Mouse (Mus musculus) adrenal gland, adult (tissue): ENCODE measurements around the gene Mrpl20.
"Not testable (repeated sequence)": the region's sequence is repeated elsewhere in the genome, so short reads cannot be mapped to it uniquely, and the experiment has no call there.

Experiments used
- DNase-seq, 2 experiments: peaks; one replicate each; pipeline ENCODE4 v3.0.0; 2022 to 2023; ENCODE audit warnings: low spot score in 1 of 2; ENCODE audit not compliant: inconsistent age in 2 of 2

Gene Mrpl20

GRCm38 (mm10) chr4:155780895-155781294, 21.8 kb upstream of the Mrpl20 start:
- DNase-seq: peak; percentile 52 to 73

DNA sequence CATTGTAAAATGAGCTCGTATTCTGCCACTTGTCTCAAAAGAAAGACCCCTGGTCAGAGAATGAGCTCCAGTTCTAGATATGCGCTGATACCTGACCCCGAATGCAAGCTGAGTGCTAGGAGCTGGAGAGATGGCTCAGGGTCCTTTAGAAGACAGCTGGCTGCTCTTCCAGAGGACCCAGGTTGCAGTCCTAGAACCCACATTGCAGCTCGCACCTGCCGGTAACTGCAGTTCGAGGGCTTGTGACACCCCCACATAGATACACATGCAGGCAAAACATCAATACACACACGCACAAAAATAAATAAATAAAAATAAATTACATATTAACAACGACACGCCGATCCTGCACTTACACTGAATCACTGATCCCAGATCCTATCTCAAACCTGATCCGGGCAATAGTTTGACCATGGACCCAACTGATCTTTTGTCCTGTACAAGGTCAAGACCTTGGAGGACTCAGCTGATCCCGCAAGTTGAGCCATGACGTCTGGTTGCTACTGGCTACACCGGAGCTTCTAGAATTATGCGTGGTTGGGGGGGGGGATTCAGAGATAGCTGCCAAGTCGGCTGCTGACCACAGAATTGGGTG, 19.1 kb upstream of the Mrpl20 start:
- no peak for DNase-seq

- DNase-seq: peak; percentile 84 to 94
Observed at GRCm38 (mm10) chr4:155784081-155784701, 18.5 kb upstream of the Mrpl20 start.

DNA sequence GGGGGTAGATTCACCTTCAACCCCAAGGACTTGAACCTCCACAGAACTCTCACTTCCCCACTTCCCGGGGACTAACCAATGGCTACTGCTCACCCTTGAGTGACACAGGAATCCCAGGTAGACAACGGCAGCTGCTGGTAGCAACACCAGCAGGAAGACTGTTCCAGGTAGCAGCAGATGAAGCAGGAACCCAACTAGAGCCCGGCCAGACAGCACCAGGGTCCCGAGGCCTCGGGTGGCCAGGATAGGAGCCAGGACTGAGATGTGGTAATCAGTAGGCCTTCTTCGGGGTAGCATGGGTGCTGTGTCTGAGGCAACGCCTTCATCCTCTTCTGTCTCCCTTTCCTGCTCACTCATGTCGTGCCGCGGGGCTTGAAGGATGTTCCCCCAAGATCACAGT, 17.4 kb upstream of the Mrpl20 start:
- no peak for DNase-seq

DNA sequence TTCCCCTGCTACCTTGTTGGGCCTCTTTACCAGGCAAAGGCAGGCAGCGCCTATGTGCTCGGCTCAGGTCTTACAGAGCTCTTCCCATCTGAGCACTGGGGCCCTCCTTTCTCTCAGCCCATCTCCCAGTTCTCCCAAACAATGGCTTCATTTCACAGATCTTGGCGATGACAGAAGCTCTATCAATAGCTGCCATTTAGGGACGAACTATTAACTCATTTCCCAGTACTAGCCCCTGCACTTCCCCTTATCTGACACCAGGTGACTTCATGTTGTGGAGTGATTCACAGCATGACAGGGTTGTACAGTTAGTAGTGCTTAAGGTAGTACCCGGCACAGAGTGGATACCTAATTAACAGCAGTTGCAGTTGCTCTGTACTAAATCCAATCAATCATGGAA, 16.9 kb upstream of the Mrpl20 start, which contains the start of gene Tmem88b:
Gene Tmem88b (minus strand): TSS at position 56 of the 400 bp plus-strand sequence.
- peak in 1 of 2 experiments; percentile 25 for DNase-seq

GRCm38 (mm10) chr4:155788300-155788699, 14.4 kb upstream of the Mrpl20 start:
- DNase-seq: no peak

DNA sequence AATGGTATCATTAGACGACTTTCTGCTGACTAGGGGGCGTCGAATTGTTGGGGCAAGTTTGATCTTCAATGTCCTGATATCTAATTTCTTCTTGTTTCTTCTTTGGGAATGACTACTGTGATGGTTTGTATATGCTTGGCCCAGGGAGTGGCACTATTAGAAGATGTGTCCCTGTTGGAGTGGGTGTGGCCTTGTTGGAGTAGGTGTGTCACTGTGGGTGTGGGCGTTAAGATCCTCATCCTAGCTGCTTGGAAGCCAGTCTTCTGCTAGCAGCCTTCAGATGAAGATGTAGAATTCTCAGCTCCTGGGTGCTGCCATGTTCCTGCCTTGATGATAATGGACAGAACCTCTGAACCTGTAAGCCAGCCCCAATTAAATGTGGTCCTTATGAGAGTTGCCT, 13.8 kb upstream of the Mrpl20 start:
- not testable (repeated sequence) for DNase-seq

GRCm38 (mm10) chr4:155790021-155790489, 12.6 kb upstream of the Mrpl20 start, which contains the start of gene Ankrd65:
Gene Ankrd65, plus strand, starts transcription at chr4:155790439.
- no peak for DNase-seq

- no peak for DNase-seq
Observed at GRCm38 (mm10) chr4:155790650-155791161, 12.0 kb upstream of the Mrpl20 start.

DNA sequence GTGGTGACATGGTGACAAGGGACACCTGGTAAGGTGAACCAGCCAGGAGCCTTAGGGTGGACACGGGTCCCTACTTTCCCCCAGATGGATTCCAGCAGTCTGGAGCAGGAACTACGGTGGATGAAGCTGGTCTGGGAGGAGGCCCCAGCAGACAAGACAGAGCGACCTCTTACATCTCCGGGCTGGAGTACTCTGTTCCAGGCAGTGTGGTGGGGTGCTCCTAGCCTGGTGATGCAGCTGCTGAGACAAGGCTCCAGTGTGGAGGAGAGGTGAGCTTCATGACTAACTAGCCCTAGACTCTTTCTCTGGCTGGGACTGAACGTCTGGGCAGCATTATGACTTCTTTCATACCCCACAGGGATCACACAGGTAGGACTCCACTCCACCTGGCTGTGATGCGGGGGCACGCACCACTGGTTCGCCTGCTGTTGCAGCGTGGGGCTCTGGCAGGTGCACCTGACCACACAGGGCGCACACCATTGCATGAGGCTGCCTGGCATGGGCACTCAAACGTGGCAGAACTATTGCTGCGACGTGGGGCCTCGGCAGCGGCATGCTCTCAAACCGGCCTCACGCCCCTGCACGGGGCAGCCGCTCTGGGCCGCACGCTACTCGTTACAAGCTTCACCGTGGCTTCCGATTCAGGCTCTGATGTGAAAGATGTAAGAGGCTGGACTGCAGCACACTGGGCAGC, 11.3 kb upstream of the Mrpl20 start:
- peak in 1 of 2 experiments; percentile 21 for DNase-seq

DNA sequence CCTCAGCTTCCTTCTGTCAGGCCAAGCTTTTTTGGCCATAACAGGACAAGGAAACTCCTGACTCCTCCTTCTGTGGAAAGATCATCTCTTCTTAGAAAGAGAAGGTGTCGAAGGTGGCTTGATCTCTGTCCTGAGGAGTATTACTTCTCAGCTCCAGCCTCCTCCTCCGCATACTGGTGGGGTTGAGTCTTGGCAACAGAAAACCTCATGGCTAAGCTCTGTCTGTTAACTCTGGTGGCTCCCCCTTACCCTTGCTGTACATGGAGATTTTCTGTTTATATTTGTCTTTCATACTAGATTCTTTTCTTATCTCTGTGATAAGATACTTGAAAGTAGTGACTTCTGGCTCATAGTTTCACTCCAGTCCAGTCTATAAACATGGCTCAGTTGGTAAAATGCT, 8.9 kb upstream of the Mrpl20 start:
- DNase-seq: no peak

- DNase-seq: peak in 1 of 2 experiments; percentile 18
Observed at GRCm38 (mm10) chr4:155802075-155802474, 603 bp upstream of the Mrpl20 start.

- DNase-seq: peak; percentile 95 to 98
Observed at GRCm38 (mm10) chr4:155803340-155804041, 813 bp downstream of the Mrpl20 start.

- no peak for DNase-seq
Observed at GRCm38 (mm10) chr4:155807841-155808240, 5.2 kb downstream of the Mrpl20 start.

DNA sequence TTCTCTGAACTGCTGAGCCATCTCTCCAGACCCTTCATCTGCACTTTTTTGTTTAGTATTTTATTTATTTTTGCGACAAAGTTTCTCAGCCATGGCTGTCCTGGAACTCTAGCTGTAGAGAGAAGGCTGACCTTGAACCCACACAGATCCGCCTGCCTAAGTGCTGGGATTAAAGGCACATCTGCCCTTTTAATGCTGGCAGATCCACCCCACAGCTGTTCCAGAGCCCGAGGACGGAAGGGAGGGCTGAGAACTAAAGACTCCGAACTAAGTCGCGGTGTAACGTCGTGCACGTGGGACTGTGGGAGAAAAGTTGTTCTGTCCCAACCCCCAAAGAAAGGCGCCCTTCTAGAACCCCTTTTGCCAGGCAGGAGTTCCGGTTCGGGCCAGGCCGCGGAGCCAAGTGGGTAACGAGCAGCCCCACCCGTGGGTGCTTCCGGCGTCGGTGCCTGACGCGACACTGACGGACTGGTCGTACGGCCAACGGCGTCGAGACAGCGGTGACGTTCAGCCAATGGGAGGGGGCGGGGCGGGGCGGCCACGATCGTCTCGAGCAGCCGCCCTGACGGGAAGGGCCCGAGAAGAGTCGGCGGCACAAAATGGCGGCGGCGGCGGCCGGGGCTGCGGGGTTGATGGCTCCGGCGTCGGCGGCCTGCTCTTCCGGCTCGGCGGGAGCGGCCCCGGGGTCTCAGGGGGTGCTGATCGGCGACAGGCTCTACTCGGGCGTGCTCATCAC, 9.4 kb downstream of the Mrpl20 start, which contains the start of gene Ccnl2:
Gene Ccnl2 (plus strand): TSS at position 561 of the 736 bp plus-strand sequence.
- DNase-seq: peak; percentile 96 to 98

GRCm38 (mm10) chr4:155812665-155813181, 10.0 kb downstream of the Mrpl20 start:
- DNase-seq: peak; percentile 46 to 77

- DNase-seq: peak in 1 of 2 experiments; percentile 16
Observed at GRCm38 (mm10) chr4:155817533-155817932, 14.9 kb downstream of the Mrpl20 start.

- peak in 1 of 2 experiments; percentile 56 for DNase-seq
Observed at GRCm38 (mm10) chr4:155821025-155821424, 18.3 kb downstream of the Mrpl20 start.

- DNase-seq: peak; percentile 38 to 83
Observed at GRCm38 (mm10) chr4:155823443-155823842, 20.8 kb downstream of the Mrpl20 start.

DNA sequence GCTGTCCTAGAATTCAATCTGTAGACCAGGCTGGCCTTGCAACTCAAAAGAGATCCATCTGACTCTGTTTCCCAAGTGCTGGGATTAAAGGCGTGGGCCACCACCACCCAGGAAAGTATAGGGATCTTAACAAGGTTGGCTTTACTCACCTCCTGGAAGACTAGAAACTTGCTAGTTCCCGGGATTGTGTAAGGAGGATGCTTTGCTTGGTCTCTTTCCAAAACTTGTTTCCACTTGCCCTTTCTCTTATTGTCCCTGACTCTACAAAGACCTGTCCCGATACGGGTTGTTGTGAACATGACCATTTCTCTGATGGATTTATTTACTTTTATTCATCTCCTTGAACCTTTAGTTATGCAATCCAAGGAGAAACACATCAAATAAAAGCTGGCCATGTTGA, 27.2 kb downstream of the Mrpl20 start:
- peak in 1 of 2 experiments; percentile 65 for DNase-seq
